Mouse (Mus musculus) heart, adult 2 months (tissue): ENCODE results near the gene Cyp2d26. TPM values are rescaled to one million over a fixed set of nuclear protein-coding genes. Genes with fewer than 3 reads are reported as not detected.

ENCODE experiments used
- DNase-seq, 2 experiments: peaks; one replicate each; pipeline ENCODE4 v3.0.0; 2021
- H3K27ac ChIP-seq: fragments of 200-600 bp; 2 replicates; pipeline ENCODE4 v1.8.1; 2022
- H3K27me3 ChIP-seq: fragments of 200-500 bp; 2 replicates; pipeline ENCODE4 v1.6.1; 2012; ENCODE audit warnings: mild to moderate bottlenecking, low read length, inconsistent platforms, mixed read lengths; ENCODE audit not compliant: control insufficient read depth, insufficient read depth
- H3K36me3 ChIP-seq: fragments of 200-500 bp; 2 replicates; pipeline ENCODE4 v1.6.1; 2012; ENCODE audit warnings: low read length, inconsistent platforms; ENCODE audit not compliant: control insufficient read depth, insufficient read depth
- H3K4me1 ChIP-seq: fragments of 200-500 bp; 2 replicates; pipeline ENCODE4 v1.6.1; 2011; ENCODE audit warnings: low read length; ENCODE audit not compliant: control insufficient read depth, insufficient read depth
- H3K4me3 ChIP-seq: fragments of 200-600 bp; 2 replicates; pipeline ENCODE4 v1.8.1; 2022
- H3K79me2 ChIP-seq: fragments of 200-500 bp; replicated peaks from 2 replicates; pipeline ENCODE4 v1.6.1; 2012; ENCODE audit warnings: mild to moderate bottlenecking, inconsistent platforms, low read length, moderate library complexity, mixed read lengths; ENCODE audit not compliant: control insufficient read depth, insufficient read depth
- H3K9ac ChIP-seq: fragments of 200-500 bp; 2 replicates; pipeline ENCODE4 v1.6.1; 2012; ENCODE audit warnings: low read depth, mild to moderate bottlenecking, control low read depth, inconsistent platforms, low read length, mixed read lengths
- CTCF ChIP-seq: fragments of 200-600 bp; IDR thresholded peaks from 2 replicates; pipeline ENCODE4 v1.8.1; 2022; ENCODE audit warnings: antibody characterized with exemption, mild to moderate bottlenecking, moderate library complexity
- EP300 ChIP-seq: fragments of 200-500 bp; IDR thresholded peaks from 2 replicates; pipeline ENCODE4 v1.6.1; 2011; ENCODE audit warnings: low read depth, low read length, control low read depth; ENCODE audit not compliant: insufficient read depth
- POLR2A ChIP-seq: fragments of 200-500 bp; IDR thresholded peaks from 2 replicates; pipeline ENCODE4 v1.6.1; 2011; ENCODE audit warnings: mild to moderate bottlenecking, low read depth, low read length, control low read depth; ENCODE audit not compliant: insufficient read depth
- WGBS: fragments of 180-500 bp; shearing (Covaris S2); methylation state at CpG from one replicate; pipeline ENCODE4 v1.1.7; 2018; 5-methylcytosine and 5-hydroxymethylcytosine counted together
- intact Hi-C: fragments of 180-260 bp; cut with DNase I; formaldehyde crosslinking; loops from one replicate; pipeline ENCODE4 v1.15.1; 2025
- polyA plus RNA-seq: library from polyadenylated mRNA; depleted of rRNA; stranded (reverse); fragments of >200 nt; gene quantifications from 2 replicates; pipeline ENCODE4 v1.2.3, GENCODE M21; 2012
- total RNA-seq, 2 experiments: library from RNA; stranded (reverse); gene quantifications; 2 replicates each; pipeline ENCODE4 v1.2.3; 2021

Cyp2d26 gene
- total and polyA plus RNA-seq, 3 experiments: not detected

- H3K4me1 ChIP-seq: no peaks in the 10 kb centered on the region
- H3K4me3 ChIP-seq: no peak overlapping the region
- H3K27ac ChIP-seq: no peak overlapping the region
- intact Hi-C loops: loop anchor here (1.0 to 10.0 kb wide), 5 partner anchors 232 to 712 kb away; no protein-coding TSS in a partner anchor
- no peaks in the 10 kb centered on the region for H3K36me3 ChIP-seq
- no peaks in the 10 kb centered on the region for H3K79me2 ChIP-seq
- 75% methylated on average over 5 of the region's 5 CpGs for WGBS
- TF ChIP-seq EP300 (peak; percentile 71), POLR2A (no peak)
- DNase-seq: peak; percentile 55 to 88
- H3K9ac ChIP-seq: no peak overlapping the region
- no peaks in the 10 kb centered on the region for H3K27me3 ChIP-seq
Measured at GRCm38 (mm10) chr15:82804708-82805639, 10.9 kb upstream of the Cyp2d26 start.

GRCm38 (mm10) chr15:82795936-82796440 lies 1.9 kb upstream of the Cyp2d26 start:
- H3K27ac ChIP-seq: no peak overlapping the region
- 56% methylated on average over 3 of the region's 3 CpGs for WGBS
- no peak for DNase-seq
- TF ChIP-seq EP300 (no peak), CTCF (no peak), POLR2A (no peak)
- H3K9ac ChIP-seq: no peak overlapping the region
- H3K4me1 ChIP-seq: no peaks in the 10 kb centered on the region
- H3K27me3 ChIP-seq: no peaks in the 10 kb centered on the region; the same call in 1 of the 2 replicates
- H3K79me2 ChIP-seq: no peaks in the 10 kb centered on the region
- no peak overlapping the region for H3K4me3 ChIP-seq
- intact Hi-C loops: no loop called here
- H3K36me3 ChIP-seq: no peaks in the 10 kb centered on the region

- Histone ChIP-seq H3K4me1 (no peaks in the 10 kb centered on the region), H3K4me3 (no peak overlapping the region), H3K9ac (no peak overlapping the region), H3K27me3 (no peaks in the 10 kb centered on the region; the same call in 1 of the 2 replicates), H3K79me2 (no peaks in the 10 kb centered on the region), H3K27ac (no peak overlapping the region), H3K36me3 (no peaks in the 10 kb centered on the region)
- DNase-seq: no peak
- WGBS: 78% methylated on average over 6 of the region's 6 CpGs
- no peak for TF ChIP-seq CTCF
- intact Hi-C loops: no loop called here
Measured at GRCm38 (mm10) chr15:82793868-82794267, 226 bp downstream of the Cyp2d26 start.

GRCm38 (mm10) chr15:82793454-82793853 lies 640 bp downstream of the Cyp2d26 start:
- Histone ChIP-seq H3K4me1 (no peaks in the 10 kb centered on the region), H3K27me3 (no peaks in the 10 kb centered on the region; the same call in 1 of the 2 replicates), H3K27ac (no peak overlapping the region), H3K4me3 (no peak overlapping the region), H3K36me3 (no peaks in the 10 kb centered on the region), H3K79me2 (no peaks in the 10 kb centered on the region), H3K9ac (no peak overlapping the region)
- intact Hi-C loops: no loop called here
- 62% methylated on average over 1 of the region's 1 CpGs for WGBS
- no peak for DNase-seq
- TF ChIP-seq CTCF (no peak), EP300 (no peak), POLR2A (no peak)

GRCm38 (mm10) chr15:82792566-82792965 lies 1.5 kb downstream of the Cyp2d26 start:
- H3K36me3 ChIP-seq: no peaks in the 10 kb centered on the region
- H3K27ac ChIP-seq: no peak overlapping the region
- no peak for DNase-seq
- H3K9ac ChIP-seq: no peak overlapping the region
- 90% methylated on average over 11 of the region's 11 CpGs for WGBS
- no peaks in the 10 kb centered on the region; the same call in 1 of the 2 replicates for H3K27me3 ChIP-seq
- intact Hi-C loops: no loop called here
- no peak overlapping the region for H3K4me3 ChIP-seq
- TF ChIP-seq EP300 (no peak), CTCF (no peak), POLR2A (no peak)
- H3K4me1 ChIP-seq: no peaks in the 10 kb centered on the region
- H3K79me2 ChIP-seq: no peaks in the 10 kb centered on the region

GRCm38 (mm10) chr15:82784581-82784980 lies 9.5 kb downstream of the Cyp2d26 start:
- no peak overlapping the region for H3K4me3 ChIP-seq
- H3K9ac ChIP-seq: no peak overlapping the region
- H3K36me3 ChIP-seq: no peaks in the 10 kb centered on the region
- no peak for TF ChIP-seq CTCF
- no peak for TF ChIP-seq EP300
- H3K79me2 ChIP-seq: no peaks in the 10 kb centered on the region
- H3K4me1 ChIP-seq: no peaks in the 10 kb centered on the region
- no peaks in the 10 kb centered on the region for H3K27me3 ChIP-seq
- DNase-seq: no peak
- intact Hi-C loops: no loop called here
- H3K27ac ChIP-seq: no peak overlapping the region
- 68% methylated on average over 1 of the region's 1 CpGs for WGBS
